ENCODE assay signal across 8 mouse cellular contexts in the genomic region with DNA sequence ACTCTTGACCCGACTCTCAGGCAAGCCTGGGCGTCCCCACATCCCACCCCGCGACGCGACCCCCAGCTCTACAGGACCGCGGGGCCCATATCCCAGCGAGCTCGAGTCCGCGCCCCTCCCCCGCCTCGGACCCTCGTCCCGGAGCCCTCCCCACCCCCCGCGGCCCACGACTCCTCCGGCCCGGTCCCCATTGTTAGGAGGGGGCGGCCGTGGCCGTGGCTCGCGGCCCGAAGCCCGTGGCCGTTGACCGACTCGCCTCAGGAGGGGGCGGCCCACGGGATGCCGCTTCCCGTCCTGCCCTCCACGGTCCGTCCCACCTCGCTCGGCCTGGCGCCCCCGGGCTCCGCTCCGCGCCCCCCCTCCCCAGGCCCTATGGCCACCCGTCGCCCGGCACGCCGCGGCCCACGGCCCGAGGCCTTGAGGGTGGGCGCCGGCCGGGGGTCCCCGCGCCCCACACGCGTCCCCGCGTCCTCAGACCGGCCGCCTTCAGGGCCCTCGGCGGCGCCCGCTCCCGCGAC. TPM values are rescaled to one million over a fixed set of nuclear protein-coding genes. Genes with fewer than 3 reads are reported as not detected.
A peak's percentile ranks its signal among the peaks of the same experiment; 100 is the strongest.
DNase-seq lines count a peak whose midpoint lies in the region; ATAC-seq and TF ChIP-seq lines count a peak whose summit lies in the region.

Gene Kansl1, minus strand, starts transcription at position 111 of the 518 bp plus-strand sequence.

- no peaks in the 10 kb centered on the region for H3K27me3 ChIP-seq in intestine, embryonic 14.5 days (replicated peaks; ENCODE audit: control insufficient read depth, insufficient read depth, low read length)
- no peaks in the 10 kb centered on the region for H3K27me3 ChIP-seq in liver, embryonic 13.5 days
- no peaks in the 10 kb centered on the region; the same call in 1 of the 2 replicates for H3K27me3 ChIP-seq in neural tube, embryonic 13.5 days

- peak; percentile 15; the same call in 1 of the 2 replicates for ATAC-seq in frontal cortex, adult (ENCODE audit: low TSS enrichment)
- peak; percentile 82 for ATAC-seq in intestine, embryonic 14.5 days (replicated peaks; ENCODE audit: low FRiP score, low TSS enrichment, low read depth)
- peak; percentile 61 for ATAC-seq in liver, embryonic 13.5 days (ENCODE audit: low read depth)
- peak; percentile 82 for ATAC-seq in neural tube, embryonic 13.5 days (ENCODE audit: low read depth)

- H3K27ac ChIP-seq in ES-E14 (ENCODE audit: insufficient read depth, low read depth, low read length, poor library complexity, severe bottlenecking), result peak within 1 kb of the TSS; percentile 55
- H3K27ac ChIP-seq in intestine, embryonic 14.5 days (ENCODE audit: low read depth), result peak within 1 kb of the TSS; percentile 59
- H3K27ac ChIP-seq in liver, embryonic 13.5 days, result peak within 1 kb of the TSS; percentile 73
- peak within 1 kb of the TSS; percentile 71 for H3K27ac ChIP-seq in neural tube, embryonic 13.5 days (replicated peaks)

- WGBS in intestine, embryonic 14.5 days, result under 1% methylated on average over 48 of the region's 69 CpGs
- WGBS in liver, embryonic 13.5 days (ENCODE audit: insufficient replicate concordance), result under 1% methylated on average over 47 of the region's 69 CpGs
- 0% methylated on average over 49 of the region's 69 CpGs for WGBS in neural tube, embryonic 13.5 days

- H3K9me3 ChIP-seq in ES-E14 (ENCODE audit: control insufficient read depth, insufficient read depth, low read depth, low read length), result no peaks in the 10 kb centered on the region
- H3K9me3 ChIP-seq in intestine, embryonic 14.5 days (ENCODE audit: control insufficient read depth, low read length), result no peaks in the 10 kb centered on the region
- H3K9me3 ChIP-seq in liver, embryonic 13.5 days (replicated peaks), result no peaks in the 10 kb centered on the region
- no peaks in the 10 kb centered on the region for H3K9me3 ChIP-seq in neural tube, embryonic 13.5 days

- H3K4me1 ChIP-seq in ES-E14 (ENCODE audit: control insufficient read depth in 2 of 2, insufficient read depth in 2 of 2, low read length in 2 of 2, poor library complexity in 1 of 2), result 0 out of 4 replicates have a peak, but pooled peaks cover 0 to 4% of the 10 kb centered on the region in 2 experiments
- H3K4me1 ChIP-seq in intestine, embryonic 14.5 days (replicated peaks; ENCODE audit: control insufficient read depth, insufficient read depth, low read length), result peaks cover 11% of the 10 kb centered on the region
- peaks cover 23% of the 10 kb centered on the region for H3K4me1 ChIP-seq in liver, embryonic 13.5 days (replicated peaks)
- H3K4me1 ChIP-seq in neural tube, embryonic 13.5 days (replicated peaks), result peaks cover 39% of the 10 kb centered on the region

- peak within 1 kb of the TSS; percentile 66 to 100 for H3K4me3 ChIP-seq in ES-E14 (ENCODE audit: insufficient read depth in 1 of 2, low read depth in 1 of 2, low read length in 2 of 2, poor library complexity in 1 of 2, severe bottlenecking in 1 of 2)
- peak within 1 kb of the TSS; percentile 97 for H3K4me3 ChIP-seq in intestine, embryonic 14.5 days (ENCODE audit: low read depth, low read length)
- peak within 1 kb of the TSS; percentile 97 for H3K4me3 ChIP-seq in liver, embryonic 13.5 days (replicated peaks)
- peak within 1 kb of the TSS; percentile 94 for H3K4me3 ChIP-seq in neural tube, embryonic 13.5 days

- peak within 1 kb of the TSS; percentile 74 for H3K4me2 ChIP-seq in intestine, embryonic 14.5 days (ENCODE audit: low read length)
- peak within 1 kb of the TSS; percentile 95 for H3K4me2 ChIP-seq in liver, embryonic 13.5 days
- H3K4me2 ChIP-seq in neural tube, embryonic 13.5 days, result peak within 1 kb of the TSS; percentile 74

- H3K36me3 ChIP-seq in ES-E14 (ENCODE audit: control insufficient read depth, insufficient read depth, low read length, poor library complexity, severe bottlenecking), result no peaks in the 10 kb centered on the region
- H3K36me3 ChIP-seq in intestine, embryonic 14.5 days (ENCODE audit: control insufficient read depth, insufficient read depth, low read length), result peaks cover 6% of the 10 kb centered on the region; the same call in 1 of the 2 replicates
- H3K36me3 ChIP-seq in liver, embryonic 13.5 days, result peaks cover 10% of the 10 kb centered on the region; the same call in 1 of the 2 replicates
- H3K36me3 ChIP-seq in neural tube, embryonic 13.5 days, result peaks cover 13% of the 10 kb centered on the region

- H3K9ac ChIP-seq in ES-E14 (ENCODE audit: insufficient read depth, low read depth, low read length, poor library complexity, severe bottlenecking), result peak within 1 kb of the TSS; percentile 92
- peak within 1 kb of the TSS; percentile 94 for H3K9ac ChIP-seq in intestine, embryonic 14.5 days (ENCODE audit: low read length)
- H3K9ac ChIP-seq in liver, embryonic 13.5 days, result peak within 1 kb of the TSS; percentile 94
- peak within 1 kb of the TSS; percentile 99 for H3K9ac ChIP-seq in neural tube, embryonic 13.5 days

- no peak for DNase-seq in frontal cortex, postnatal 25 days (ENCODE audit: low spot score in 2 of 2)
- DNase-seq in ES-E14 (ENCODE audit: low read depth, low spot score), result no peak
- peak; percentile 21 to 35 for DNase-seq in cerebellum, postnatal 36 days
- peak; percentile 48 for DNase-seq in gastrocnemius, postnatal 10 days
- DNase-seq in intestine, embryonic 14.5 days (ENCODE audit: low spot score), result no peak
- peak; percentile 4 for DNase-seq in liver, embryonic 13.5 days

- in situ Hi-C loops in ES-E14 (cut with MboI; ENCODE audit: low sequenced_read_pairs in 2 of 2, unreplicated experiment in 2 of 2), result no loop called here

TF ChIP-seq in ES-E14, 5 proteins besides CTCF, POLR2A, EP300 and RAD21:
- TF ChIP-seq ZC3H11A (IDR thresholded peaks at IDR 0.05; ENCODE audit: borderline replicate concordance, low read depth, low read length) (no peak), HCFC1 (IDR thresholded peaks at IDR 0.05; ENCODE audit: borderline replicate concordance, insufficient read depth, low read length) (no peak), CHD2 (IDR thresholded peaks at IDR 0.05; ENCODE audit: low read depth, low read length) (no peak), ZNF384 (IDR thresholded peaks at IDR 0.05; ENCODE audit: low read depth, low read length) (no peak), MAFK (IDR thresholded peaks at IDR 0.05; ENCODE audit: insufficient read depth, low read depth, low read length) (no peak)
TF ChIP-seq in ES-E14: peak in this region for 0.

RNA-seq across cellular contexts. Expression of gene Kansl1, which starts in this region (rescaled TPM):
- total RNA-seq in ES-E14 (2012; rRNA removed), result 34.8 and 37.7 TPM in 2 replicates
- total RNA-seq in gastrocnemius, postnatal 10 days (2021), result 10 to 100 TPM; 22.7 to 28.9 TPM
- polyA plus RNA-seq in intestine, embryonic 14.5 days (2014; fragmentation: Nextera tagmentation; extraction: Ambion mirVana), result 26.7 and 27.9 TPM in 2 replicates
- 4.8 and 6.4 TPM in 2 replicates for polyA plus RNA-seq in liver, embryonic 13.5 days (2015; fragmentation: Nextera tagmentation; extraction: Ambion mirVana)
- 28.9 and 30.9 TPM in 2 replicates for polyA plus RNA-seq in neural tube, embryonic 13.5 days (2015; fragmentation: Nextera tagmentation; extraction: Ambion mirVana)

Comparison
In these comparisons a context has a peak if more than half of its experiments do, and no peak if none do; other contexts are left out.
1. ATAC-seq: peak in every context shown above with its lines; median percentile 82 in intestine, embryonic 14.5 days; 82 in neural tube, embryonic 13.5 days; 61 in liver, embryonic 13.5 days; 15 in frontal cortex, adult.
2. DNase-seq: peak in cerebellum, postnatal 36 days (2 of 2), gastrocnemius, postnatal 10 days (single experiment) and liver, embryonic 13.5 days (single experiment); none in frontal cortex, postnatal 25 days (0 of 2), ES-E14 (single experiment) and intestine, embryonic 14.5 days (single experiment).
3. Peak in every context shown above with its lines, with median percentiles within 50 percentile points of each other: H3K27ac ChIP-seq, H3K4me3 ChIP-seq, H3K9ac ChIP-seq and H3K4me2 ChIP-seq.